Mouse (Mus musculus) gastrocnemius, adult 18-20 months (tissue): Measurements from ENCODE around the gene Tmem131. TPM values are rescaled to one million over a fixed set of nuclear protein-coding genes. Genes with fewer than 3 reads are reported as not detected.
A peak's percentile ranks its signal among the peaks of the same experiment; 100 is the strongest.

ENCODE experiments used
- DNase-seq: peaks from one replicate; pipeline ENCODE4 v3.0.0; 2021; ENCODE audit warnings: low spot score
- long read RNA-seq, 2 experiments: library from polyadenylated mRNA; stranded (forward); transcript quantifications; one replicate each; pipeline ENCODE4 v2.0.0; 2021
- total RNA-seq, 2 experiments: library from RNA; stranded (reverse); gene quantifications; 2 replicates each; pipeline ENCODE4 v1.2.3; 2021

Gene Tmem131
- total RNA-seq: 10 to 100 TPM; 29.1 to 32.1 TPM
- long read RNA-seq, experiment 1, full-length matches to known transcripts: 2 of 12 reads
- long read RNA-seq, experiment 1, partial matches to known transcripts: 6 of 12 reads
- long read RNA-seq, experiment 1, other reads (novel, unspliced or antisense): 4 of 12 reads
- long read RNA-seq, experiment 2, full-length matches to known transcripts: 5 of 16 reads
- long read RNA-seq, experiment 2, partial matches to known transcripts: 6 of 16 reads
- long read RNA-seq, experiment 2, other reads (novel, unspliced or antisense): 5 of 16 reads

DNA sequence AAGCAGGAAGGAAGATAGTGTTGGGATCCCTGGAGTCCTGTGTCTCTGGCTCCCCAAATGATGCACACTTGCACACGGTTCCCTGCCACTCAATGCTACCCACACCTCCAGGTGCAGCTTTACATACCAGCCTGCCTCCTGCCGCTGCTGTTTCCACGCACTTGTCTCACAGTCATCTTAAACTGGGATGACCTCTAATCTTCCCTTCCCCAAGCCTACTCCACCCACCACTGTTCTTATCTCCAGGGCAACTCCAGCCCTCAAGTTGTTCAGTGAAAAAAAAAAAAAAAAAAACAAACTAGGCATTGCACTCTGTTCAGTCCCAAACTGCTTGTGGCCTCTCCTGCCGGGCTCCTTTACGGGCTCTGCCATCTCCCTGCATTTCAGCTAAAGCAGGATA lies at the start of gene Tmem131:
Tmem131 (minus strand) TSS at position 14 of the 400 bp plus-strand sequence.
- DNase-seq: no peak

GRCm38 (mm10) chr1:36988561-36988960 lies 45.1 kb upstream of the Tmem131 start:
- DNase-seq: no peak

GRCm38 (mm10) chr1:36988161-36988560 lies 44.7 kb upstream of the Tmem131 start:
- DNase-seq: no peak

GRCm38 (mm10) chr1:36987172-36988148 lies 44.0 kb upstream of the Tmem131 start:
- no peak for DNase-seq

DNA sequence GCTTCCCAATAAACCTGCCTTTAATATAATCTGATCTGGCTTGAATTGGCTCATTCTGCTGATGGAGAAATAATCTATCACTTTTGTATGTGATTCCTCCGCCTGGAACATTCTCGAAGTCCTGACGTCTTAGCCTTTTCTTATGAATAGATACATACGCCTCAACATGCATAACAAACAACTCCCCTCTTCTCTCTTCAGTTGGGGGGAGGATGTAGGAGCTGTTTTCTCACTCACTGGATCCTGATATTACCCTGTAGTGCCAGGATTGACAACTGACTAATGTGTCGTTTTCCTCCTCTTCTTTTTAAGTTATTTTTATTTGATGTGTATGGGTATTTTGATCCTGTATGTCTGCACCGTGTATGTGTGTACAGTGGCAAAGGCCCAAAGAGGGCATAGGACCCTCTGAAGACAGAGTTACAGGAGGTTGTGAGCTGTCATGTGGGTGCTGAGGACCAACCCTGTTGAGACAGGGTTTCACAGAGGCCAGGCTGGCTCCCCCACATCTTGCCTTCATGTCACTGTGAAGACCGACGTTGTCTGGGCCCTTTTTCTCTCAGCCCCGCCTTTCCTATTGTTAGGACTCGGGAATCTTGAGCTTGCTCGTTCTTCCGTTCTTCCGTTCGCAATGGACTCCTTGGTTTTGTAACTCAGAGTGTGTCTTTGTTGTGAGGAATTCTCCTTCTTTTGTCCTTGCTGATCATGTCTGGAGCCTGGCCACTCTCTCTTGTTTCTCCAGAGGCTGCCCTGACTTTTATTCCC lies 43.1 kb upstream of the Tmem131 start:
- DNase-seq: no peak

- DNase-seq: no peak
These were observed 42.4 kb upstream of the Tmem131 start for GRCm38 (mm10) chr1:36985896-36986295.

GRCm38 (mm10) chr1:36984406-36984805 lies 40.9 kb upstream of the Tmem131 start:
- DNase-seq: no peak

- DNase-seq: no peak
These were observed 40.3 kb upstream of the Tmem131 start for GRCm38 (mm10) chr1:36983754-36984153.

DNA sequence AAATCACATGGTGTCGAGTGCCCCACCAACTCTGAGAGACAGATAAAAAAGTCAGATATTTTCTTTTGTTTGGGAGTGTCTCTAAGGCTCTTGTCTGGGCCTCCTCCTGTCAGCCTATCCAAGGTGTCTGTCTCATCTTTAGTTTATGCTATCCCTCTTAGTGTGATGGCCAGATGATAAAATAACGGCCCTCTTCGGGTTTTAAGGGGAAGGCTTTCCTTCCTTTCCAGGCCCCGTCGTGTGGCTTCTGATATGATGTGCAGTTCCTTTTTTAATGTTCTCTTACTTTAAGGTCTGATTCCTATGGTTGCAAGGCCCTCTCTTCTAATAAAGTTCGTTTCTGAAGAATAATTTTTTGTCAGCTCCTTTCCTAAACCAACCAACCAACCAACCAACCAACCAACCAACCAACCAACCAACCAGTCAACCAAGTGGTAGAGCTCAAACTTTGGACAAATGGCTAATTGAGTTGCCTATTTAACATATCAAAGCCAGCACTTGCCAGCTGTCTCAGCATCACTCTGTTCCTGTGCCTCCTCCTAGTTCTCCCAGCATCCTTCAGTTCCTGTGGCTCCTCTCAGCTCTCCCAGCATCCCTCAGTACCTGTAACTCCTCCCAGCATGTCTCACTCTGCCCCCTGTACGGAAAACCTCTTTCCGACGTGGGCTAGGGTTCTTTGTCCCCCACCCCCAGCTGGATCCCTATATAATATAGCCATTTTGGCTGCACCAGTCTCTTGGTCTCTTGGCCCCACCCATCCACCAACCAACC lies 38.9 kb upstream of the Tmem131 start:
- DNase-seq: no peak

GRCm38 (mm10) chr1:36976770-36977169 lies 33.3 kb upstream of the Tmem131 start:
- no peak for DNase-seq

- no peak for DNase-seq
These were observed 27.6 kb upstream of the Tmem131 start for GRCm38 (mm10) chr1:36970918-36971617.

- DNase-seq: no peak
These were observed 22.4 kb upstream of the Tmem131 start for GRCm38 (mm10) chr1:36965831-36966230.

DNA sequence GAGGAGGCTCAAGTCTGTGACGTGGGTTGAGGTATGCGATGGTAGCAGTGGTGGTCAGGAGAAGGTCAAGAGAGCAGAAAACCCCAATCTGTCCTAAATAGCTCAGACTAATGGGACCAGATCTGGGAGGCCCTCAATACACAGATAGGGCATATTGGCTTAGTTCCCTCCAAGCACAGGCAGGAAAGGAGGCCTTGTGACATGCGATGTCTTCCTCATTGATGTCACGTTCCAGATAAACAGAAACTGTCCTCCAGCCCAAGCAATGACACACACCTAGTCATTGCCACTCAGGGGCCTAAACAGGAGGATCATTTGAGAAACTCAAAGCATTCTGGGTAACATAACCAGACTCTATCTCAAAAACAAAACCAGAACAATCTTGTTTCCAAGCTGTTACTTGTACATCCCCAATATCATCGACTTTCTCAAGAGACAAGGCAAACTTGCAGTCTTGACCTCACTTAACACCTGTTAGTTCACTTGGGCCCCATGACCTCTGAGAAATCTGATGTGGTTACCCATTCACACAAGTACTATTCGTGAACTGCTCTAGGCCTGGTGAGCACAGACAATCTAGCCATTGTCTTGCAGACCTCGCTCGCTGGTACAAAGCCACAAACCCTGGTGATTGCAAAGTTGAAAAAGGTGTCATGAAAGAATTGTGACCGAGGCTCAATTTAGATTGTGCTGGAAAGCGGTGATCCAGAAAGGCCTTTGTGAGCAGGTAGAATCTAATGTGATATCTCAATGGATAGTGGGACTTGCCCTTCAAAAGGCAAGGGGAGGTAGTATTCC lies 19.1 kb upstream of the Tmem131 start:
- DNase-seq: no peak

- no peak for DNase-seq
These were observed 17.2 kb upstream of the Tmem131 start for GRCm38 (mm10) chr1:36960509-36961222.

GRCm38 (mm10) chr1:36949591-36950184 lies 6.2 kb upstream of the Tmem131 start:
- peak; percentile 76 for DNase-seq

DNA sequence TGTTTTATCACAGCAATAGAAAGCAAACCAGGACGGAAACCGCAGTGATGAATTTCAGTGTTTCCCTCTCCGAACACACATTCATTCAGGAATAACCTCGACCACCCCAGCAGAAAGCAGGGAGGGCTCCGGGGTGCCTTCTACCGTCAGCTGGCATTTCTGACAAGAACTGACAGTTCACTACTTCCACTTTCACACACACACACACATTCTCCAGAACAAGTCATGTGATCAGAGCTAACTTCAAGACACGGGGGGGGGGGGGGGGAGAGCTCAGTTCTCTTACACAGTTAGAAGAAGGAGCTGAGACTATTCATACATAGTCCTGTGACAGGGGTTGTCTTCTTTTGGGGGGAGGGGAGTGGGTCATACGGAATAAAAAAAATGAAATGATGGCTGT lies 4.0 kb upstream of the Tmem131 start:
- no peak for DNase-seq

GRCm38 (mm10) chr1:36940381-36940762 lies 3.1 kb downstream of the Tmem131 start:
- DNase-seq: no peak
